Comparison of ENCODE assay signal across 8 mouse cellular contexts in genomic region chr19:42316525-42316924, GRCm38 (mm10).
DNase-seq lines count a peak whose midpoint lies in the region; ATAC-seq and TF ChIP-seq lines count a peak whose summit lies in the region.

No protein-coding gene starts in this region.

- no peaks in the 10 kb centered on the region for H3K9me3 ChIP-seq in lung, postnatal 0 days (ENCODE audit: low read length)
- H3K9me3 ChIP-seq in hindbrain, embryonic 13.5 days, result no peaks in the 10 kb centered on the region
- H3K9me3 ChIP-seq in neural tube, embryonic 14.5 days (ENCODE audit: control insufficient read depth, low read length), result no peaks in the 10 kb centered on the region
- H3K9me3 ChIP-seq in intestine, postnatal 0 days (ENCODE audit: control insufficient read depth), result no peaks in the 10 kb centered on the region

- no peak overlapping the region for H3K4me3 ChIP-seq in lung, postnatal 0 days (ENCODE audit: low read depth, low read length)
- no peak overlapping the region for H3K4me3 ChIP-seq in hindbrain, embryonic 13.5 days
- H3K4me3 ChIP-seq in neural tube, embryonic 14.5 days (ENCODE audit: low read depth, low read length), result no peak overlapping the region
- no peak overlapping the region for H3K4me3 ChIP-seq in intestine, postnatal 0 days (ENCODE audit: low read depth, low read length)

- WGBS in lung, postnatal 0 days, result 58% methylated on average over 2 of the region's 2 CpGs
- WGBS in hindbrain, embryonic 13.5 days, result 76% methylated on average over 2 of the region's 2 CpGs
- 63% methylated on average over 2 of the region's 2 CpGs for WGBS in neural tube, embryonic 14.5 days
- 90% methylated on average over 2 of the region's 2 CpGs for WGBS in intestine, postnatal 0 days

- no peak for TF ChIP-seq CTCF in lung, postnatal 0 days (IDR thresholded peaks at IDR 0.05)
- TF ChIP-seq CTCF in intestine, postnatal 0 days (IDR thresholded peaks at IDR 0.05; ENCODE audit: low read depth), result no peak

- TF ChIP-seq EP300 in lung, postnatal 0 days (IDR thresholded peaks at IDR 0.05), result no peak

- H3K27me3 ChIP-seq in lung, postnatal 0 days (replicated peaks; ENCODE audit: insufficient read depth, low read length), result no peaks in the 10 kb centered on the region
- H3K27me3 ChIP-seq in hindbrain, embryonic 13.5 days, result 0 out of 2 replicates have a peak, but pooled peaks cover 7% of the 10 kb centered on the region
- no peaks in the 10 kb centered on the region for H3K27me3 ChIP-seq in neural tube, embryonic 14.5 days (ENCODE audit: control insufficient read depth, insufficient read depth, low read length)
- 0 out of 2 replicates have a peak, but pooled peaks cover 13% of the 10 kb centered on the region for H3K27me3 ChIP-seq in intestine, postnatal 0 days (replicated peaks; ENCODE audit: control insufficient read depth, insufficient read depth, low read length)

- DNase-seq in adrenal gland, postnatal 25 days, result peak; percentile 28
- no peak for DNase-seq in adrenal gland, postnatal 4 days (ENCODE audit: low spot score in 2 of 2)
- peak; percentile 43 for DNase-seq in lung, postnatal 10 days
- DNase-seq in lung, postnatal 0 days (ENCODE audit: low spot score), result no peak
- no peak for DNase-seq in yolk sac, embryonic 10.5 days (ENCODE audit: low spot score)

- no peaks in the 10 kb centered on the region for H3K4me1 ChIP-seq in lung, postnatal 0 days (ENCODE audit: insufficient read depth, low read depth, low read length)
- H3K4me1 ChIP-seq in hindbrain, embryonic 13.5 days (replicated peaks), result peaks cover 70% of the 10 kb centered on the region
- H3K4me1 ChIP-seq in neural tube, embryonic 14.5 days (ENCODE audit: control insufficient read depth, insufficient read depth, low read length), result peaks cover 33% of the 10 kb centered on the region
- no peaks in the 10 kb centered on the region for H3K4me1 ChIP-seq in intestine, postnatal 0 days (replicated peaks; ENCODE audit: control insufficient read depth, insufficient read depth, low read length)

- no peak overlapping the region for H3K9ac ChIP-seq in lung, postnatal 0 days (replicated peaks; ENCODE audit: low read depth)
- H3K9ac ChIP-seq in hindbrain, embryonic 13.5 days, result 0 out of 2 replicates have a peak overlapping the region, but pooled peaks have one; percentile 40
- no peak overlapping the region for H3K9ac ChIP-seq in neural tube, embryonic 14.5 days (replicated peaks; ENCODE audit: low read depth, low read length)
- no peak overlapping the region for H3K9ac ChIP-seq in intestine, postnatal 0 days (ENCODE audit: low read depth, low read length)

- no peaks in the 10 kb centered on the region for H3K36me3 ChIP-seq in lung, postnatal 0 days (ENCODE audit: insufficient read depth, low read length)
- H3K36me3 ChIP-seq in hindbrain, embryonic 13.5 days, result no peaks in the 10 kb centered on the region
- H3K36me3 ChIP-seq in neural tube, embryonic 14.5 days (ENCODE audit: control insufficient read depth, insufficient read depth, low read length), result no peaks in the 10 kb centered on the region
- no peaks in the 10 kb centered on the region for H3K36me3 ChIP-seq in intestine, postnatal 0 days (ENCODE audit: control insufficient read depth, insufficient read depth)

- ATAC-seq in lung, postnatal 0 days, result no peak
- ATAC-seq in hindbrain, embryonic 13.5 days (ENCODE audit: low FRiP score), result peak; percentile 23; the same call in 1 of the 2 replicates
- peak; percentile 35; the same call in 1 of the 2 replicates for ATAC-seq in neural tube, embryonic 14.5 days (ENCODE audit: low read depth)
- no peak for ATAC-seq in intestine, postnatal 0 days

- no peak overlapping the region for H3K4me2 ChIP-seq in lung, postnatal 0 days (replicated peaks; ENCODE audit: low read depth, low read length)
- H3K4me2 ChIP-seq in hindbrain, embryonic 13.5 days, result no peak overlapping the region
- no peak overlapping the region for H3K4me2 ChIP-seq in neural tube, embryonic 14.5 days (ENCODE audit: low read depth, low read length)
- H3K4me2 ChIP-seq in intestine, postnatal 0 days (replicated peaks; ENCODE audit: low read depth), result no peak overlapping the region

- no peak overlapping the region for H3K27ac ChIP-seq in lung, postnatal 0 days (ENCODE audit: low read length)
- H3K27ac ChIP-seq in hindbrain, embryonic 13.5 days, result peak overlapping the region; percentile 83
- H3K27ac ChIP-seq in neural tube, embryonic 14.5 days (ENCODE audit: low read depth, low read length), result peak overlapping the region; percentile 65
- no peak overlapping the region for H3K27ac ChIP-seq in intestine, postnatal 0 days (ENCODE audit: low read depth, low read length)

Comparison
In these comparisons a context has a peak if more than half of its experiments do, and no peak if none do; other contexts are left out.
1. DNase-seq: peak in adrenal gland, postnatal 25 days (single experiment) and lung, postnatal 10 days (single experiment); none in adrenal gland, postnatal 4 days (0 of 2), lung, postnatal 0 days (single experiment) and yolk sac, embryonic 10.5 days (single experiment).
2. ATAC-seq: peak in hindbrain, embryonic 13.5 days (single experiment) and neural tube, embryonic 14.5 days (single experiment); none in lung, postnatal 0 days (single experiment) and intestine, postnatal 0 days (single experiment).
3. H3K27ac ChIP-seq: peak in hindbrain, embryonic 13.5 days (single experiment) and neural tube, embryonic 14.5 days (single experiment); none in lung, postnatal 0 days (single experiment) and intestine, postnatal 0 days (single experiment).